Mouse (Mus musculus) macrophage (primary cell): ENCODE measurements around the gene Kcnd3. TPM values are rescaled to one million over a fixed set of nuclear protein-coding genes. Genes with fewer than 3 reads are reported as not detected.

ENCODE experiments used
- H3K27ac ChIP-seq: fragments of 350-480 bp; formaldehyde crosslinking; 2 replicates; pipeline ENCODE4 v1.9.0; 2021
- H3K36me3 ChIP-seq: fragments of 350-480 bp; formaldehyde crosslinking; 2 replicates; pipeline ENCODE4 v1.9.0; 2021; ENCODE audit errors: inconsistent target
- H3K4me3 ChIP-seq: fragments of 350-480 bp; formaldehyde crosslinking; 2 replicates; pipeline ENCODE4 v1.9.0; 2021; ENCODE audit errors: inconsistent target
- H3K79me2 ChIP-seq: fragments of 350-480 bp; formaldehyde crosslinking; 2 replicates; pipeline ENCODE4 v1.9.0; 2021; ENCODE audit errors: inconsistent target
- WGBS: methylation state at CpG from one replicate; pipeline ENCODE4 v1.1.7; 2026; ENCODE audit warnings: inconsistent platforms; ENCODE audit not compliant: missing documents; 5-methylcytosine and 5-hydroxymethylcytosine counted together
- polyA plus RNA-seq: library from polyadenylated mRNA; stranded (reverse); fragments of 250-400 nt; gene quantifications from 3 replicates; pipeline ENCODE4 v1.2.4, GENCODE M21; 2018; ENCODE audit warnings: inconsistent platforms

Gene Kcnd3
- polyA plus RNA-seq, 1 experiment from 2014 or later = not detected

GRCm38 (mm10) chr3:105489607-105490006, 37.5 kb downstream of the Kcnd3 start:
- no peak overlapping the region for H3K27ac ChIP-seq
- no peaks in the 10 kb centered on the region for H3K36me3 ChIP-seq
- 40% methylated on average over 4 of the region's 4 CpGs for WGBS
- H3K4me3 ChIP-seq = no peak overlapping the region
- no peaks in the 10 kb centered on the region for H3K79me2 ChIP-seq

DNA sequence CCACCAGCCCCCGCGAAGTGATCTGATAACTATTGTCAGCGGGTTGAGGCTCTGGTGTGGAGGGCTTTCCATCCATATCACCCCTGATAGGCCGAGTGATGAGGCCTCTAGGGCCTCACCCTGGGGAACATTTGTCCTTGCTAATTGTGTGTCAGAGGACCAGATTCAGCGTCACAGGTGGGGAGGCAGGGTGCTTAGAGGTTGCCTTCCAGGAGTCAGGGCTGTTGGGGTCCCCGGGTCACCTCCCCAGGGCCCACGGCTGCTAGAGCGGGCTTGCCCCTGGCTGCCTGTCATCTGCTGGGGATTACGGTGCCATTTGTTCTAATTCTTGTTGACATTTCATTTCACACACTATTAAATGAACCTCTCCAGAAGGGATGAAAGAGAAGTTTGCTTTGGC, 42.8 kb downstream of the Kcnd3 start:
- Histone ChIP-seq H3K79me2 (no peaks in the 10 kb centered on the region), H3K27ac (no peak overlapping the region), H3K4me3 (no peak overlapping the region), H3K36me3 (no peaks in the 10 kb centered on the region)
- WGBS = 68% methylated on average over 9 of the region's 9 CpGs

DNA sequence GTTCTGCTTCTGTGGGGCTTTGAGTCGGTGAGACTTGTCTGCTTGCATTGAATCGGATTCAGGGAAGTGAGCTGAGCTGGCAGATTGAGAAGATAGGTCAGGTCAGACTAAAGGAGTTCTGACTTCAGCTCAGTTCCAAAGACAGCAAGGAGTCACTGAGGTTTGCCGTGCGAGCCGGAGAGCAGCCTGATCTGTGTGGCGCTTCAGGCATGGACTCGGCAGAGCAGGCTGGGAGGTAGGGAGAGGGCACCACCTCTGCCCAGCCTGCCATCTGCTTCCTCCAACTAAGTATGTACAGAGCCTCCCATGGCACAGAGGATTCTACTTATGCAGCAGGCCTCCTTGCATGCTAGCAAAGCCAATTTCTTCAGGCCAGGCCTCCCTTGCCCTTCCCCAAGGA, 44.1 kb downstream of the Kcnd3 start:
- WGBS = 94% methylated on average over 7 of the region's 7 CpGs
- no peaks in the 10 kb centered on the region for H3K36me3 ChIP-seq
- no peak overlapping the region for H3K27ac ChIP-seq
- no peaks in the 10 kb centered on the region for H3K79me2 ChIP-seq
- H3K4me3 ChIP-seq = no peak overlapping the region

- Histone ChIP-seq H3K27ac (no peak overlapping the region), H3K79me2 (no peaks in the 10 kb centered on the region), H3K4me3 (no peak overlapping the region), H3K36me3 (no peaks in the 10 kb centered on the region)
- 93% methylated on average over 5 of the region's 5 CpGs for WGBS
Measured at GRCm38 (mm10) chr3:105496935-105497334, 44.8 kb downstream of the Kcnd3 start.

DNA sequence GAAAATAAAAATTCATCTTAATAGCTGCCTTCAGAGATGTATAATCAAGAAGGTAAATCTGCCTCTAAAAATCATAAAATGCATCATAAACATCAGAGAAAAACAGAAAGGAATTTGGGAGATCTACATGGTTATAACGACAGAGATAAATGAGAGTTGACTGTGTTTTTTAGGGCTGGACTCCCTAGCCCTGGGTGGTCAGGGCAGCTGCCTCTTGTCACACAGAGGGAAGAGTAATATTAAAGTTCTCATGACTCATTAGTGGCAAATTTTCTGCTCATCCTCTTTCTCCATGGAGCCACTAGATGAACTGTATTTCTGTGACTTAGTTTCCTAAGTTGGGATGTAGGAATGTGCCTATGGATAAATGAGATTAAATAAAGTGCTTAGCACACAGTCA, 48.9 kb downstream of the Kcnd3 start:
- no peaks in the 10 kb centered on the region for H3K79me2 ChIP-seq
- H3K4me3 ChIP-seq = no peak overlapping the region
- H3K27ac ChIP-seq = no peak overlapping the region
- 91% methylated on average over 1 of the region's 1 CpGs for WGBS
- no peaks in the 10 kb centered on the region for H3K36me3 ChIP-seq

GRCm38 (mm10) chr3:105504272-105504671, 52.1 kb downstream of the Kcnd3 start:
- WGBS = 91% methylated on average over 3 of the region's 3 CpGs
- no peaks in the 10 kb centered on the region for H3K79me2 ChIP-seq

GRCm38 (mm10) chr3:105505161-105505872, 53.2 kb downstream of the Kcnd3 start:
- no peak overlapping the region for H3K27ac ChIP-seq
- no peaks in the 10 kb centered on the region for H3K36me3 ChIP-seq
- H3K79me2 ChIP-seq = no peaks in the 10 kb centered on the region
- WGBS = 91% methylated on average over 15 of the region's 15 CpGs
- H3K4me3 ChIP-seq = no peak overlapping the region

More at GRCm38 (mm10) chr3:105504272-105504671, 52.1 kb downstream of the Kcnd3 start:
- Histone ChIP-seq H3K27ac (no peak overlapping the region), H3K36me3 (no peaks in the 10 kb centered on the region), H3K4me3 (no peak overlapping the region)

DNA sequence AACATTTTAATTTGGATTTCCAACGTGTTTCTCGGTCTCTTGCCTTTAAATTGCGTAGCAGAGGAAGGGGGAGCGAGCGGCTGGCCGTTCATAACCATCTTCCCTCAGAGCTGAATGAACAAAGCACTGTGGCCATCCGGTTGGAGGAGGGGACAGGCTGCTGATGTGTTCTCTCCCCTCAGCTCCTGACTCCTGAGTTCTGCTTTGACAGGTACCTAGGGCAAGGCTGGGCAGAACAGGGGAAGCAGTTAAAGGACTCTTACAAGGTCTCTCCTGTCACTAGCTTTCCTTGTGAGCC, 53.7 kb downstream of the Kcnd3 start:
- 81% methylated on average over 5 of the region's 7 CpGs for WGBS
- no peaks in the 10 kb centered on the region for H3K79me2 ChIP-seq
- no peak overlapping the region for H3K27ac ChIP-seq

GRCm38 (mm10) chr3:105506592-105506991, 54.5 kb downstream of the Kcnd3 start:
- no peak overlapping the region for H3K27ac ChIP-seq
- 90% methylated on average over 4 of the region's 4 CpGs for WGBS
- H3K36me3 ChIP-seq = no peaks in the 10 kb centered on the region
- H3K79me2 ChIP-seq = no peaks in the 10 kb centered on the region
- H3K4me3 ChIP-seq = no peak overlapping the region

More for the DNA sequence above, 53.7 kb downstream of the Kcnd3 start:
- no peak overlapping the region for H3K4me3 ChIP-seq
- H3K36me3 ChIP-seq = no peaks in the 10 kb centered on the region

- no peak overlapping the region for H3K4me3 ChIP-seq
- WGBS = 80% methylated on average over 4 of the region's 4 CpGs
- H3K79me2 ChIP-seq = no peaks in the 10 kb centered on the region
- no peaks in the 10 kb centered on the region for H3K36me3 ChIP-seq
- no peak overlapping the region for H3K27ac ChIP-seq
Measured at GRCm38 (mm10) chr3:105509321-105509720, 57.2 kb downstream of the Kcnd3 start.

- no peak overlapping the region for H3K27ac ChIP-seq
- H3K4me3 ChIP-seq = no peak overlapping the region
- H3K36me3 ChIP-seq = no peaks in the 10 kb centered on the region
- WGBS = 65% methylated on average over 2 of the region's 2 CpGs
- no peaks in the 10 kb centered on the region for H3K79me2 ChIP-seq
Measured at GRCm38 (mm10) chr3:105511836-105512235, 59.7 kb downstream of the Kcnd3 start.

DNA sequence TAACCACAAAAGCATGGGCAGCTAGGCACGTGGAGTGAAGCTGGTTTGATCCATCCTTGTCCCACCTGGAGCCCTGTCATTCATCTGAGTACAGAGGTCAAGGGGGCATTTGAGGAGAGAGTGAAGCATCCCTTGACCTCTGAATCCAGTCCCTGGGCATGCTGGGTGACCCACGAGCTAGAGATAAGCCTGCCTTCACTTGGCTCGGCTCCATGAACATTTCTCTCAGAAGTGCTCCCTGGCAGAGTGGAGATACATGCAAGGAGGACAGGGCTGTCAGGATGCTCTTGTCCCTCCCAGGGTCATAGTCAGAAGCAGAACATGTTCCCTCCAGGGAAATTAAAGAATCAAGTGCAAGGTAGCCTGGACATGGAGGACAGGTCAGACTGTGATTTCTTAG, 62.1 kb downstream of the Kcnd3 start:
- WGBS = 66% methylated on average over 3 of the region's 3 CpGs
- Histone ChIP-seq H3K36me3 (no peaks in the 10 kb centered on the region), H3K4me3 (no peak overlapping the region), H3K79me2 (no peaks in the 10 kb centered on the region), H3K27ac (no peak overlapping the region)

DNA sequence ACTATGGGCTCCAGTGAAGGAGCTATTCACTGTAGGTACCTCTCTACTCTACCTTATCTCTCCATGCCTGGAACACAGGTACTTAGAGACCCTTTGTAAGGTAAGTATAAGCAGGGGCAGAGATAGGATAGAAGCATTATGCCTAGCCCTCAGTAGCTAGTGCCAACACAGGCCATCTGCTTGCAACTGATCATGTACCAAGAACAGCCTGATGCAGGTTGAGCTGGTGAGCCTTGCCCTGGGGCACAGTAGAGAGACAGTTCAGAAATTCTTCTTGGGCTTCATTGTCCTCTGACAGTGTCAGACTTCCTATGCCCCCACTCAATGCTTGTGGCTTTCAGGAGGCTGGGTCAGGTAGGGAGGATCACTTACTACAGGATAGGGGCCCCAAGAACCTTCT, 62.9 kb downstream of the Kcnd3 start:
- Histone ChIP-seq H3K4me3 (no peak overlapping the region), H3K79me2 (no peaks in the 10 kb centered on the region), H3K36me3 (no peaks in the 10 kb centered on the region), H3K27ac (no peak overlapping the region)

- Histone ChIP-seq H3K4me3 (no peak overlapping the region), H3K27ac (no peak overlapping the region), H3K36me3 (no peaks in the 10 kb centered on the region), H3K79me2 (no peaks in the 10 kb centered on the region)
- 83% methylated on average over 1 of the region's 1 CpGs for WGBS
Measured at GRCm38 (mm10) chr3:105515640-105516039, 63.5 kb downstream of the Kcnd3 start.

DNA sequence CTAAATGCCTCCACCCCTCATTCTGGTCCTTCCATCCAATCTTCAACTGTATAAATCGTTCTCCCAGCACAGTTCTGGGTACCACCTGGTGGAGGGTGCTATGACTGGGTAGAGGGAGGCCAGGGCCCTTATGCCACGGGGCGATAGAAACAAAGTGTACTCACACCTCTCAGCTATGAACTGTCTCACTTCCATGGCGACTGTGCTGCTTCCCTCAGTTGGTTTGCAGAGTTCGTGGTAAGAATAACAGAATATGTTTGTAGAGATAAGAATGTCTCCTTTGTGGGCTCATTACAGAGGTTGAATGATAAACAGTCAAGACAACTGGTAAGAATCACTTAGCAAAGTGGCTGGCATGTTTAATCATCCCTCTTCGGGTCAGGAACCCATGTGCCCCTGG, 68.3 kb downstream of the Kcnd3 start:
- H3K36me3 ChIP-seq = no peaks in the 10 kb centered on the region
- H3K27ac ChIP-seq = no peak overlapping the region
- 56% methylated on average over 6 of the region's 6 CpGs for WGBS
- H3K4me3 ChIP-seq = no peak overlapping the region
- H3K79me2 ChIP-seq = no peaks in the 10 kb centered on the region

DNA sequence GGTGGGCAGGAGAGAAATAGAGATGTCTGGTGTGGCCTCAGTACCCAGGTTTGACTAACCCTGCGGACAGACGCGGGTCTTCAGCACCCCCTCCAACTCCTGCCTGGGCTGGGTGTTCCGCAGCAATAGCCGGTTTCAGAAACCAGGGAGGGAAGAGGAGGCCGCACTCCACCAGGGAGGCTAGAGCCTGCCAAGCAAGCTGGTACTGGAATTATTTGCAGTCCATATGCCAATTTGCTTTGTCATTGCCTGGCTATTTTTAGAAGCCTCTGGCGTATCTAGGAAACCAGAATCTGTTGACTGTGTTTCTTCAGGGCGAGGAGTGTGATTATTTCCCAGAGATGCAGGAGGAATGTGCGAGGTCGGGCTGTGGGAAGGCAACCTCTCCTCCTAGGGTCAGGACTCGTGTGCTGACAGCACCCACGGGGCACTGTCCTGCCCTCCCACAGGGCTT, 69.1 kb downstream of the Kcnd3 start:
- Histone ChIP-seq H3K79me2 (no peaks in the 10 kb centered on the region), H3K36me3 (no peaks in the 10 kb centered on the region), H3K27ac (no peak overlapping the region), H3K4me3 (no peak overlapping the region)
- WGBS = 35% methylated on average over 12 of the region's 12 CpGs
